In genomic region chrX:7728922-7729265, GRCm38 (mm10) we compare ENCODE assay signal across 9 mouse cellular contexts. TPM values are rescaled to one million over a fixed set of nuclear protein-coding genes. Genes with fewer than 3 reads are reported as not detected.
DNase-seq lines count a peak whose midpoint lies in the region; ATAC-seq and TF ChIP-seq lines count a peak whose summit lies in the region.
"Had no signal": no experiment of that assay in that cellular context is flagged by ENCODE, and none has a peak within 500 bp of the region (broad histone marks: within the 10 kb centered on the region; RNA-seq: fewer than 3 reads in every experiment).

No protein-coding gene starts in this region.

- 15% methylated on average over 4 of the region's 4 CpGs for WGBS in kidney, adult 2 months
- WGBS in hindbrain, embryonic 12.5 days = 33% methylated on average over 4 of the region's 4 CpGs
- WGBS in midbrain, embryonic 13.5 days = 42% methylated on average over 4 of the region's 4 CpGs

- H3K4me1 ChIP-seq in kidney, adult 2 months (ENCODE audit: control insufficient read depth, insufficient read depth, low read length) = 0 out of 2 replicates have a peak, but pooled peaks cover 3% of the 10 kb centered on the region
- peaks cover 15% of the 10 kb centered on the region for H3K4me1 ChIP-seq in bone marrow macrophage, adult 2 months (ENCODE audit: control insufficient read depth, insufficient read depth, low read length)
- peaks cover 4% of the 10 kb centered on the region; the same call in 1 of the 2 replicates for H3K4me1 ChIP-seq in hindbrain, embryonic 12.5 days
- H3K4me1 ChIP-seq in midbrain, embryonic 13.5 days (replicated peaks) = peaks cover 13% of the 10 kb centered on the region

- no peaks in the 10 kb centered on the region for H3K9me3 ChIP-seq in hindbrain, embryonic 12.5 days (replicated peaks)
- no peaks in the 10 kb centered on the region for H3K9me3 ChIP-seq in midbrain, embryonic 13.5 days

- TF ChIP-seq POLR2A in kidney, adult 2 months (IDR thresholded peaks at IDR 0.05; ENCODE audit: low read depth, low read length) = no peak
- no peak for TF ChIP-seq POLR2A in bone marrow macrophage, adult 2 months (IDR thresholded peaks at IDR 0.05; ENCODE audit: borderline replicate concordance, low read depth, low read length)

- H3K4me3 ChIP-seq in kidney, adult 2 months (ENCODE audit: insufficient read depth, low read depth, low read length) = peak overlapping the region; percentile 71
- peak overlapping the region; percentile 69 for H3K4me3 ChIP-seq in bone marrow macrophage, adult 2 months (ENCODE audit: insufficient read depth, low read length)
- peak overlapping the region; percentile 41 for H3K4me3 ChIP-seq in hindbrain, embryonic 12.5 days
- peak overlapping the region; percentile 48 for H3K4me3 ChIP-seq in midbrain, embryonic 13.5 days (replicated peaks)

- H3K27ac ChIP-seq in kidney, adult 2 months (ENCODE audit: insufficient read depth, low read depth, low read length) = no peak overlapping the region
- no peak overlapping the region for H3K27ac ChIP-seq in bone marrow macrophage, adult 2 months (ENCODE audit: insufficient read depth, low read depth, low read length)
- no peak overlapping the region for H3K27ac ChIP-seq in hindbrain, embryonic 12.5 days
- H3K27ac ChIP-seq in midbrain, embryonic 13.5 days = peak overlapping the region; percentile 72; the same call in 1 of the 2 replicates

- H3K27me3 ChIP-seq in kidney, adult 2 months (replicated peaks; ENCODE audit: control insufficient read depth, insufficient read depth, low read length) = no peaks in the 10 kb centered on the region
- no peaks in the 10 kb centered on the region for H3K27me3 ChIP-seq in hindbrain, embryonic 12.5 days
- H3K27me3 ChIP-seq in midbrain, embryonic 13.5 days = no peaks in the 10 kb centered on the region

- no peak for TF ChIP-seq CTCF in kidney, adult 2 months (conservative IDR thresholded peaks at IDR 0.05; ENCODE audit: insufficient read depth, insufficient read length, low read depth, low read length)
- no peak for TF ChIP-seq CTCF in bone marrow macrophage, adult 2 months (IDR thresholded peaks at IDR 0.05; ENCODE audit: low read depth, low read length)

- no peak; the same call in 1 of the 2 replicates for ATAC-seq in hindbrain, embryonic 12.5 days (ENCODE audit: low FRiP score)
- peak; percentile 1; the same call in 1 of the 2 replicates for ATAC-seq in midbrain, embryonic 13.5 days

- no peaks in the 10 kb centered on the region for H3K36me3 ChIP-seq in kidney, adult 2 months (ENCODE audit: control insufficient read depth, insufficient read depth, low read length)
- peaks cover 14% of the 10 kb centered on the region for H3K36me3 ChIP-seq in hindbrain, embryonic 12.5 days
- peaks cover 30% of the 10 kb centered on the region for H3K36me3 ChIP-seq in midbrain, embryonic 13.5 days

- H3K4me2 ChIP-seq in hindbrain, embryonic 12.5 days (replicated peaks) = peak overlapping the region; percentile 56
- peak overlapping the region; percentile 62 for H3K4me2 ChIP-seq in midbrain, embryonic 13.5 days (replicated peaks)

- no peak for DNase-seq in kidney, adult 2 months
- DNase-seq in kidney, adult 11 months = no peak
- DNase-seq in adrenal gland, adult 2 months = no peak
- DNase-seq in cerebellum, adult 9-10 months = no peak
- no peak for DNase-seq in ovary, postnatal 10 days (ENCODE audit: low spot score)

- peak overlapping the region; percentile 55 for H3K9ac ChIP-seq in hindbrain, embryonic 12.5 days
- peak overlapping the region; percentile 66 for H3K9ac ChIP-seq in midbrain, embryonic 13.5 days (replicated peaks)

RNA-seq across cellular contexts. Expression of gene Praf2, which starts 0.7 kb away (rescaled TPM):
- polyA plus RNA-seq in kidney, adult 2 months (2012; rRNA removed) = 33.8 and 40.9 TPM in 2 replicates
- polyA plus RNA-seq in bone marrow macrophage, adult 2 months (2012; ENCODE audit: insufficient read depth, insufficient read length, missing spikeins) = 17.7 and 19.1 TPM in 2 replicates
- 86.0 and 88.5 TPM in 2 replicates for polyA plus RNA-seq in hindbrain, embryonic 12.5 days (2016; fragmentation: Nextera tagmentation; extraction: Ambion mirVana)
- 110 and 111 TPM in 2 replicates for polyA plus RNA-seq in midbrain, embryonic 13.5 days (2015; fragmentation: Nextera tagmentation; extraction: Ambion mirVana)
- 10 to 100 TPM; 12.9 to 17.9 TPM for total RNA-seq in adrenal gland, adult 2 months (2021)
- polyA plus RNA-seq in adrenal gland, adult 2 months (2012; rRNA removed) = 37.3 and 55.0 TPM in 2 replicates

RNA-seq across cellular contexts. Expression of gene Gm45208, which starts 6.8 kb away (rescaled TPM):
- polyA plus RNA-seq in kidney, adult 2 months (2012; rRNA removed) = 0.23 and 0.28 TPM in 2 replicates
- polyA plus RNA-seq in bone marrow macrophage, adult 2 months (2012; ENCODE audit: insufficient read depth, insufficient read length, missing spikeins) = not detected in 2 replicates
- polyA plus RNA-seq in hindbrain, embryonic 12.5 days (2016; fragmentation: Nextera tagmentation; extraction: Ambion mirVana) = 1.7 TPM in 1 of 2 replicates, not detected in the other
- polyA plus RNA-seq in midbrain, embryonic 13.5 days (2015; fragmentation: Nextera tagmentation; extraction: Ambion mirVana) = not detected in 2 replicates
- not detected for total RNA-seq in adrenal gland, adult 2 months (2021)
- polyA plus RNA-seq in adrenal gland, adult 2 months (2012; rRNA removed) = 1.1 and 6.2 TPM in 2 replicates
- total RNA-seq: gastrocnemius, postnatal 25 days had no signal

RNA-seq across cellular contexts. Expression of gene Wdr45, which starts 14.8 kb away (rescaled TPM):
- 73.1 and 76.9 TPM in 2 replicates for polyA plus RNA-seq in kidney, adult 2 months (2012; rRNA removed)
- polyA plus RNA-seq in bone marrow macrophage, adult 2 months (2012; ENCODE audit: insufficient read depth, insufficient read length, missing spikeins) = 61.9 and 68.8 TPM in 2 replicates
- polyA plus RNA-seq in hindbrain, embryonic 12.5 days (2016; fragmentation: Nextera tagmentation; extraction: Ambion mirVana) = 23.6 and 30.0 TPM in 2 replicates
- polyA plus RNA-seq in midbrain, embryonic 13.5 days (2015; fragmentation: Nextera tagmentation; extraction: Ambion mirVana) = 31.8 and 34.9 TPM in 2 replicates
- 10 to 100 TPM; 63.7 to 68.0 TPM for total RNA-seq in adrenal gland, adult 2 months (2021)
- 51.1 and 51.5 TPM in 2 replicates for polyA plus RNA-seq in adrenal gland, adult 2 months (2012; rRNA removed)

RNA-seq across cellular contexts. Expression of gene Ccdc120, which starts 21.8 kb away (rescaled TPM):
- polyA plus RNA-seq in kidney, adult 2 months (2012; rRNA removed) = 8.3 and 14.1 TPM in 2 replicates
- polyA plus RNA-seq in bone marrow macrophage, adult 2 months (2012; ENCODE audit: insufficient read depth, insufficient read length, missing spikeins) = 0.75 and 1.9 TPM in 2 replicates
- 34.5 and 37.7 TPM in 2 replicates for polyA plus RNA-seq in hindbrain, embryonic 12.5 days (2016; fragmentation: Nextera tagmentation; extraction: Ambion mirVana)
- 46.0 and 51.0 TPM in 2 replicates for polyA plus RNA-seq in midbrain, embryonic 13.5 days (2015; fragmentation: Nextera tagmentation; extraction: Ambion mirVana)
- 1 to 10 TPM; 2.9 to 3.7 TPM for total RNA-seq in adrenal gland, adult 2 months (2021)
- 11.6 and 12.8 TPM in 2 replicates for polyA plus RNA-seq in adrenal gland, adult 2 months (2012; rRNA removed)

RNA-seq across cellular contexts. Expression of gene Gpkow, which starts 32.0 kb away (rescaled TPM):
- polyA plus RNA-seq in kidney, adult 2 months (2012; rRNA removed) = 8.2 and 10.9 TPM in 2 replicates
- polyA plus RNA-seq in bone marrow macrophage, adult 2 months (2012; ENCODE audit: insufficient read depth, insufficient read length, missing spikeins) = 27.2 and 28.7 TPM in 2 replicates
- 45.5 and 46.4 TPM in 2 replicates for polyA plus RNA-seq in hindbrain, embryonic 12.5 days (2016; fragmentation: Nextera tagmentation; extraction: Ambion mirVana)
- polyA plus RNA-seq in midbrain, embryonic 13.5 days (2015; fragmentation: Nextera tagmentation; extraction: Ambion mirVana) = 45.1 and 45.6 TPM in 2 replicates
- total RNA-seq in adrenal gland, adult 2 months (2021) = 10 to 100 TPM; 55.7 to 58.4 TPM
- polyA plus RNA-seq in adrenal gland, adult 2 months (2012; rRNA removed) = 4.2 and 5.4 TPM in 2 replicates
